Mouse (Mus musculus): ENCODE data around the gene Gimap5. TPM values are rescaled to one million over a fixed set of nuclear protein-coding genes. Genes with fewer than 3 reads are reported as not detected.

Gimap5 gene
- total RNA-seq, 1 experiment: 0.31 TPM

DNA sequence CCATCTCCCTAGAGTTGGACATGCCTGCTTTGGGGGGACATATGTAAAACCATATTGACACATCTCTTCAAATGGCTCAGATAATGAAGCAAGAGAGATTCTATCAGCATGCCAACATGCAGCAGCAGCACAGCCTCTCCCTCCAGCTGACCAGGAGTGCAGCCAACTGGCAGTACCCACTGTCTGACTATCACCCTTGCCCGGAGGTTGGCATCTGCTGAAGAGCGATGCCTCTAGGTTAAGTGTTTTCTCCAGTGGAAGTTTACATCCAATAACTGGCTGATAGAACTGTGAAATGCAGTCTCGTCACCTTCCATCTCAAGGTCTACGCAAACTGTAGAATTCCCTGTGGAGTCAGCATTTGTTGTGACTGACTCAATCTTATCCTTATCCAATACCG is 8.3 kb upstream of the Gimap5 start:
- Histone ChIP-seq H3K9me3 (ENCODE audit: control insufficient read depth, insufficient read depth, low read depth, low read length) (no peaks in the 10 kb centered on the region), H3K9ac (ENCODE audit: insufficient read depth, low read depth, low read length, poor library complexity, severe bottlenecking) (no peak overlapping the region), H3K4me1 (ENCODE audit: control insufficient read depth in 2 of 2, insufficient read depth in 2 of 2, low read length in 2 of 2, poor library complexity in 1 of 2) (peaks cover 2 to 3% of the 10 kb centered on the region in 2 experiments; a peak in 1 of 4 replicates), H3K27ac (ENCODE audit: insufficient read depth, low read depth, low read length, poor library complexity, severe bottlenecking) (no peak overlapping the region), H3K36me3 (ENCODE audit: control insufficient read depth, insufficient read depth, low read length, poor library complexity, severe bottlenecking) (no peaks in the 10 kb centered on the region), H3K4me3 (ENCODE audit: insufficient read depth in 1 of 2, low read depth in 1 of 2, low read length in 2 of 2, poor library complexity in 1 of 2, severe bottlenecking in 1 of 2) (no peak overlapping the region)
- TF ChIP-seq ZC3H11A (IDR thresholded peaks at IDR 0.05; ENCODE audit: borderline replicate concordance, low read depth, low read length) (no peak), ZNF384 (IDR thresholded peaks at IDR 0.05; ENCODE audit: low read depth, low read length) (no peak), MAFK (IDR thresholded peaks at IDR 0.05; ENCODE audit: insufficient read depth, low read depth, low read length) (no peak), HCFC1 (IDR thresholded peaks at IDR 0.05; ENCODE audit: borderline replicate concordance, insufficient read depth, low read length) (no peak), CHD2 (IDR thresholded peaks at IDR 0.05; ENCODE audit: low read depth, low read length) (no peak)
- in situ Hi-C loops (cut with MboI; ENCODE audit: low sequenced_read_pairs in 2 of 2, unreplicated experiment in 2 of 2): no loop called here
- no peak for DNase-seq (ENCODE audit: low read depth, low spot score)

DNA sequence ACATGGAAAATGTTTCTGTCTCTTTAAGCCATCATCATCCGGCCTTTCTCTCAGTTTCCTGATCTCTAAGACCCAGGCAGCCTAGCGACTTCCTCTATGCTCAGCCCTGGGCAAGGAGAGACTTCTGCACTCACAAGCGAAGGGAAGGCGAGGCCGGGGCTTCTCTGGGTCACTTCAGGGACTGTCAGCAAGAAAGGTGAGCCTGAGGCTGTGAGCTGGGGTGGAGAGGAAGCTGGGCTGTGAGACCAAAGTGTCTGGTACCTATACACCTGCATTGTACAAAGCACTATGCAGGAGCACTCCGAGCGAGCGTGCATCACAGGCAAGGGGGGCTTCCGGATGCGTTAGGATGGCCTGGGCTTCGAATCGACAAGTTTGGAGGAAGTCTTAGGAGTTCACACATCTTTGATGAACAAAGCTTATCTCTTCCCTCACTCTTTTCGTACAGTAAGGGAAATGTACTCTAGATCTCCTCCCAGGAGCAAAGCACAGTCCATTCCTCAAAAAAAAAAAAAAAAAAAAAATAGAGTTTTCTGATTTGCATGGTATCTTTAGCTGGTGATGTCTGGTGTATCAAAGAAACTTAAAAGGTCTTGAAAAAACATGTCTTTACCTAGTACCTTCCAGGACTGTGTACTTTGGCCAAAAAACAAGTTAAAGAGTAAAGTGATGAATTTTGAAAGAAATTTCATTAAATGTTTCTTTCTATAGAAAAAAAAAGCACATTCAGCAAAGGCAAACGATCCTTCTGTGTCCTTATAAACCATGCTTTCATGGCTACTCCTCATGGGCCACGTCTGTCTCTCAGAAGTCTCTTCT is 6.8 kb upstream of the Gimap5 start, which contains the start of gene Gimap1:
Gene Gimap1, plus strand, starts transcription at position 94 of the 819 bp plus-strand sequence.
- H3K4me1 ChIP-seq (ENCODE audit: control insufficient read depth in 2 of 2, insufficient read depth in 2 of 2, low read length in 2 of 2, poor library complexity in 1 of 2): peaks cover 2 to 3% of the 10 kb centered on the region in 2 experiments; a peak in 1 of 4 replicates
- DNase-seq (ENCODE audit: low read depth, low spot score): no peak
- in situ Hi-C loops (cut with MboI; ENCODE audit: low sequenced_read_pairs in 2 of 2, unreplicated experiment in 2 of 2): no loop called here
- H3K27ac ChIP-seq (ENCODE audit: insufficient read depth, low read depth, low read length, poor library complexity, severe bottlenecking): no peak within 1 kb of the TSS
- TF ChIP-seq CHD2 (IDR thresholded peaks at IDR 0.05; ENCODE audit: low read depth, low read length): no peak
- TF ChIP-seq HCFC1 (IDR thresholded peaks at IDR 0.05; ENCODE audit: borderline replicate concordance, insufficient read depth, low read length): no peak
- TF ChIP-seq ZC3H11A (IDR thresholded peaks at IDR 0.05; ENCODE audit: borderline replicate concordance, low read depth, low read length): no peak
- TF ChIP-seq MAFK (IDR thresholded peaks at IDR 0.05; ENCODE audit: insufficient read depth, low read depth, low read length): no peak
- no peak for TF ChIP-seq ZNF384 (IDR thresholded peaks at IDR 0.05; ENCODE audit: low read depth, low read length)
- no peaks in the 10 kb centered on the region for H3K36me3 ChIP-seq (ENCODE audit: control insufficient read depth, insufficient read depth, low read length, poor library complexity, severe bottlenecking)
- H3K9me3 ChIP-seq (ENCODE audit: control insufficient read depth, insufficient read depth, low read depth, low read length): no peaks in the 10 kb centered on the region
- H3K4me3 ChIP-seq (ENCODE audit: insufficient read depth in 1 of 2, low read depth in 1 of 2, low read length in 2 of 2, poor library complexity in 1 of 2, severe bottlenecking in 1 of 2): no peak within 1 kb of the TSS
- H3K9ac ChIP-seq (ENCODE audit: insufficient read depth, low read depth, low read length, poor library complexity, severe bottlenecking): no peak within 1 kb of the TSS

- no peak for DNase-seq (ENCODE audit: low read depth, low spot score)
- peaks cover 2 to 3% of the 10 kb centered on the region in 2 experiments; a peak in 1 of 4 replicates for H3K4me1 ChIP-seq (ENCODE audit: control insufficient read depth in 2 of 2, insufficient read depth in 2 of 2, low read length in 2 of 2, poor library complexity in 1 of 2)
- no peak overlapping the region for H3K27ac ChIP-seq (ENCODE audit: insufficient read depth, low read depth, low read length, poor library complexity, severe bottlenecking)
- no peaks in the 10 kb centered on the region for H3K36me3 ChIP-seq (ENCODE audit: control insufficient read depth, insufficient read depth, low read length, poor library complexity, severe bottlenecking)
- H3K4me3 ChIP-seq (ENCODE audit: insufficient read depth in 1 of 2, low read depth in 1 of 2, low read length in 2 of 2, poor library complexity in 1 of 2, severe bottlenecking in 1 of 2): no peak overlapping the region
- TF ChIP-seq ZNF384 (IDR thresholded peaks at IDR 0.05; ENCODE audit: low read depth, low read length) (no peak), ZC3H11A (IDR thresholded peaks at IDR 0.05; ENCODE audit: borderline replicate concordance, low read depth, low read length) (no peak), MAFK (IDR thresholded peaks at IDR 0.05; ENCODE audit: insufficient read depth, low read depth, low read length) (no peak), HCFC1 (IDR thresholded peaks at IDR 0.05; ENCODE audit: borderline replicate concordance, insufficient read depth, low read length) (no peak), CHD2 (IDR thresholded peaks at IDR 0.05; ENCODE audit: low read depth, low read length) (no peak)
- in situ Hi-C loops (cut with MboI; ENCODE audit: low sequenced_read_pairs in 2 of 2, unreplicated experiment in 2 of 2): no loop called here
- H3K9ac ChIP-seq (ENCODE audit: insufficient read depth, low read depth, low read length, poor library complexity, severe bottlenecking): no peak overlapping the region
- no peaks in the 10 kb centered on the region for H3K9me3 ChIP-seq (ENCODE audit: control insufficient read depth, insufficient read depth, low read depth, low read length)
These were observed 6.3 kb upstream of the Gimap5 start for GRCm38 (mm10) chr6:48739780-48740055.

GRCm38 (mm10) chr6:48740501-48741169 is 5.4 kb upstream of the Gimap5 start:
- in situ Hi-C loops (cut with MboI; ENCODE audit: low sequenced_read_pairs in 2 of 2, unreplicated experiment in 2 of 2): no loop called here
- Histone ChIP-seq H3K4me1 (ENCODE audit: control insufficient read depth in 2 of 2, insufficient read depth in 2 of 2, low read length in 2 of 2, poor library complexity in 1 of 2) (peaks cover 2 to 3% of the 10 kb centered on the region in 2 experiments; a peak in 1 of 4 replicates), H3K4me3 (ENCODE audit: insufficient read depth in 1 of 2, low read depth in 1 of 2, low read length in 2 of 2, poor library complexity in 1 of 2, severe bottlenecking in 1 of 2) (no peak overlapping the region), H3K9me3 (ENCODE audit: control insufficient read depth, insufficient read depth, low read depth, low read length) (no peaks in the 10 kb centered on the region), H3K9ac (ENCODE audit: insufficient read depth, low read depth, low read length, poor library complexity, severe bottlenecking) (no peak overlapping the region), H3K27ac (ENCODE audit: insufficient read depth, low read depth, low read length, poor library complexity, severe bottlenecking) (no peak overlapping the region), H3K36me3 (ENCODE audit: control insufficient read depth, insufficient read depth, low read length, poor library complexity, severe bottlenecking) (no peaks in the 10 kb centered on the region)
- TF ChIP-seq ZNF384 (IDR thresholded peaks at IDR 0.05; ENCODE audit: low read depth, low read length) (no peak), CHD2 (IDR thresholded peaks at IDR 0.05; ENCODE audit: low read depth, low read length) (no peak), ZC3H11A (IDR thresholded peaks at IDR 0.05; ENCODE audit: borderline replicate concordance, low read depth, low read length) (no peak), MAFK (IDR thresholded peaks at IDR 0.05; ENCODE audit: insufficient read depth, low read depth, low read length) (no peak), HCFC1 (IDR thresholded peaks at IDR 0.05; ENCODE audit: borderline replicate concordance, insufficient read depth, low read length) (no peak)
- no peak for DNase-seq (ENCODE audit: low read depth, low spot score)

Data from ES-E14 (cell line).